Mouse (Mus musculus) C2C12 (cell line): ENCODE results near the gene Mrpl47.

Experiments
- CTCF ChIP-seq: IDR thresholded peaks from one replicate; pipeline ENCODE4 v1.5.1; 2011; ENCODE audit not compliant: control insufficient read depth, insufficient read depth, insufficient read length
- MAX ChIP-seq: IDR thresholded peaks from one replicate; pipeline ENCODE4 v1.6.1; 2011; ENCODE audit warnings: mild to moderate bottlenecking, control low read depth
- MYOG ChIP-seq: IDR thresholded peaks from one replicate; pipeline ENCODE4 v1.6.1; 2011; ENCODE audit not compliant: control insufficient read depth, insufficient read length; ENCODE audit errors: extremely low read depth
- USF1 ChIP-seq: IDR thresholded peaks from one replicate; pipeline ENCODE4 v1.6.1; 2011; ENCODE audit warnings: low read depth, mild to moderate bottlenecking, control low read depth, moderate library complexity

DNA sequence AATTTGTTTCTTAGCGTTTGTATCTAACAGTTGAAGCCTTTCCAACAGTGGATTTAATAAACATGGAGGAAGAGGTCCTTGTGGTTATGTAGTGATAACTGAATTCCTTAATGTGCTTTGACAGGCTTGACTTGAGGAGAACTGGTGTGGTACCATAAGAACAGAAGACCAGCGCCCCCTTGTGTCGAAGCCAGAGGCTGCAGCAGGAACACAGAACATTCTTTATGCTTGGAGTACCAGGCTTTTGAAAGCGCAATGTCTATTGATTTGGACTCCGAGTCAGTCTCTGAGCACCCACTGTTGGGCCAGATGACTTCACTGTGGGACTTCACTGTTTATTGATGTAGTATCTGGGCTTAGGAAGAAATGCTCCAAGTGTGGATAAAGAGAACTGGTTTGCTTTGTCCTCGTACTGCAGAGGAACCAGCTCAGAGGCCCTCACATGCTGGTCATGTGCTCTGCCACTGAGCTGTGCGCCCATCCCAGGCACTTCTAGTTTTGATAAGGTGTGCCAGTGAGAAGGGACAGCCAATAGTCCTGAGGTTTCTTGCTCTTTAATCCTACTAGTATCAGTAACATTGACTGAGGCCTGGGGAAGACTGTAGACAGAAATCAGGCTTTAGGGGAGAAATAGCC is 39.1 kb downstream of the Mrpl47 start:
- TF ChIP-seq CTCF (peak; percentile 63), MAX (no peak), USF1 (no peak), MYOG (no peak)
